Mouse (Mus musculus): ENCODE results near the gene Tstd3.

Tstd3 gene

GRCm38 (mm10) chr4:21766863-21767304 lies at the start of gene Tstd3, which contains the start of gene Usp45:
Gene Tstd3, minus strand, starts transcription at chr4:21767212.
Gene Usp45, plus strand, starts transcription at chr4:21767156.
- DNase-seq (ENCODE audit: extremely low spot score, low read depth, low spot score), result no peak

- peak; percentile 58 for DNase-seq (ENCODE audit: extremely low spot score, low read depth, low spot score)
These were observed 47.0 kb upstream of the Tstd3 start for GRCm38 (mm10) chr4:21814029-21814428.

GRCm38 (mm10) chr4:21812635-21813034 lies 45.6 kb upstream of the Tstd3 start:
- DNase-seq (ENCODE audit: extremely low spot score, low read depth, low spot score), result no peak

GRCm38 (mm10) chr4:21810608-21811007 lies 43.6 kb upstream of the Tstd3 start:
- no peak for DNase-seq (ENCODE audit: extremely low spot score, low read depth, low spot score)

- no peak for DNase-seq (ENCODE audit: extremely low spot score, low read depth, low spot score)
These were observed 40.2 kb upstream of the Tstd3 start for GRCm38 (mm10) chr4:21807204-21807603.

GRCm38 (mm10) chr4:21801620-21802019 lies 34.6 kb upstream of the Tstd3 start:
- DNase-seq (ENCODE audit: extremely low spot score, low read depth, low spot score), result no peak

GRCm38 (mm10) chr4:21801013-21801412 lies 34.0 kb upstream of the Tstd3 start:
- no peak for DNase-seq (ENCODE audit: extremely low spot score, low read depth, low spot score)

- DNase-seq (ENCODE audit: extremely low spot score, low read depth, low spot score), result no peak
These were observed 26.6 kb upstream of the Tstd3 start for GRCm38 (mm10) chr4:21793631-21794030.

GRCm38 (mm10) chr4:21789836-21790235 lies 22.8 kb upstream of the Tstd3 start:
- DNase-seq (ENCODE audit: extremely low spot score, low read depth, low spot score), result no peak

GRCm38 (mm10) chr4:21788903-21789302 lies 21.9 kb upstream of the Tstd3 start:
- DNase-seq (ENCODE audit: extremely low spot score, low read depth, low spot score), result no peak

GRCm38 (mm10) chr4:21786268-21786667 lies 19.3 kb upstream of the Tstd3 start:
- DNase-seq (ENCODE audit: extremely low spot score, low read depth, low spot score), result no peak

- DNase-seq (ENCODE audit: extremely low spot score, low read depth, low spot score), result no peak
These were observed 14.1 kb upstream of the Tstd3 start for GRCm38 (mm10) chr4:21780816-21781726.

GRCm38 (mm10) chr4:21776946-21777265 lies 9.9 kb upstream of the Tstd3 start:
- DNase-seq (ENCODE audit: extremely low spot score, low read depth, low spot score), result no peak

- no peak for DNase-seq (ENCODE audit: extremely low spot score, low read depth, low spot score)
These were observed 9.3 kb upstream of the Tstd3 start for GRCm38 (mm10) chr4:21776091-21776945.

- no peak for DNase-seq (ENCODE audit: extremely low spot score, low read depth, low spot score)
These were observed 5.3 kb upstream of the Tstd3 start for GRCm38 (mm10) chr4:21772306-21772705.

GRCm38 (mm10) chr4:21771064-21771463 lies 4.1 kb upstream of the Tstd3 start:
- DNase-seq (ENCODE audit: extremely low spot score, low read depth, low spot score), result no peak

- no peak for DNase-seq (ENCODE audit: extremely low spot score, low read depth, low spot score)
These were observed 695 bp downstream of the Tstd3 start for GRCm38 (mm10) chr4:21766171-21766862.

GRCm38 (mm10) chr4:21763827-21764226 lies 3.2 kb downstream of the Tstd3 start:
- DNase-seq (ENCODE audit: extremely low spot score, low read depth, low spot score), result no peak

GRCm38 (mm10) chr4:21761416-21762160 lies 5.4 kb downstream of the Tstd3 start:
- no peak for DNase-seq (ENCODE audit: extremely low spot score, low read depth, low spot score)

- DNase-seq (ENCODE audit: extremely low spot score, low read depth, low spot score), result no peak
These were observed 8.2 kb downstream of the Tstd3 start for GRCm38 (mm10) chr4:21758860-21759259.

Measured in hindlimb bud, embryonic 11.5 days (tissue).